Mouse (Mus musculus) cerebellum, adult 2 months (tissue): ENCODE data around the gene Cntnap2.

ENCODE experiments used
- CTCF ChIP-seq: fragments of 200-500 bp; IDR thresholded peaks from 2 replicates; pipeline ENCODE4 v1.5.1; 2011; ENCODE audit warnings: low read depth, mild to moderate bottlenecking, control low read depth, low read length, moderate library complexity, borderline replicate concordance; ENCODE audit not compliant: insufficient read depth
- POLR2A ChIP-seq: fragments of 200-500 bp; IDR thresholded peaks from 2 replicates; pipeline ENCODE4 v1.6.1; 2011; ENCODE audit warnings: low read length, control low read depth, borderline replicate concordance; ENCODE audit not compliant: insufficient read depth

- TF ChIP-seq POLR2A (no peak), CTCF (no peak)
These were observed 286.8 kb downstream of the Cntnap2 start for GRCm38 (mm10) chr6:45345953-45346352.
